Mouse (Mus musculus) mouse embryonic stem cell (cell line): ENCODE results near the gene Cx3cl1.

Experiments used
- in situ Hi-C, 2 experiments: fragments of 300-500 bp; cut with MboI; formaldehyde crosslinking; loops; 1 replicate in 1 of 2; 3 replicates in 1 of 2; pipeline ENCODE4 v1.14.3; 2019 to 2020; ENCODE audit warnings: low sequenced_read_pairs in 2 of 2, low pct_unique_long_range_greater_than_20kb in 1 of 2, mixed read lengths in 1 of 2; ENCODE audit not compliant: unreplicated experiment in 1 of 2

The Cx3cl1 gene

DNA sequence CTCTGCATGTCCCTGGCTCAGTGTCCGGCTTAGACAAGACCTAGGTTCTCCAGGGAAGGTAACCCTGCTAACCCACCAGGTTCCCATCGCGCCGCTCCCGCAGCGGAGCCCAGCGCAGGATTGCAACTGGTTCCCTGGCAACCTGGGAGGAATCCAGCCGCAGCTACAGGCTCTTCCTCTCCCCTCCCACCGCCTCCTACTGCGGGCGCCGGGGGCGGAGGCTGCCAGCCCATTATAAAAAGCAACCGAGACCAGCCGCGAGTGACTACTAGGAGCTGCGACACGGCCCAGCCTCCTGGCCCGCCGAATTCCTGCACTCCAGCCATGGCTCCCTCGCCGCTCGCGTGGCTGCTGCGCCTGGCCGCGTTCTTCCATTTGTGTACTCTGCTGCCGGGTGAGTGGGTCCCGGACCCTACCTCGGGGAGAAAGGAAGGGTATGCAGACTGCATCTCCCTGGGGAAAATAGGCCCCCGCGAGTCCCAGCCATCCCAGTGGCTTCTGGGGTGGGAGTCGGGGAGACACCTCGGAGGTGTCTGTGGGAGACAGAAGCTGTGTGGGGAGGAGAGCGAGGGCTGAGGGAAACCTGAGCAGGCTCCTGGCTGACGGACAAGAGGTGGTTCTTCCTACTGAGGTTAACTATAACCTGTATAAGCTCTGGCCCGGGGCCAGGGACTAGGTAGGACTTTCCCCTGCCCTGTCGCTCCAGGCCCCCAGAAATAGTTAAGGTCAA is at the start of gene Cx3cl1:
Gene Cx3cl1 (plus strand): TSS at position 69 of the 730 bp plus-strand sequence.
- in situ Hi-C loops = no loop called here

DNA sequence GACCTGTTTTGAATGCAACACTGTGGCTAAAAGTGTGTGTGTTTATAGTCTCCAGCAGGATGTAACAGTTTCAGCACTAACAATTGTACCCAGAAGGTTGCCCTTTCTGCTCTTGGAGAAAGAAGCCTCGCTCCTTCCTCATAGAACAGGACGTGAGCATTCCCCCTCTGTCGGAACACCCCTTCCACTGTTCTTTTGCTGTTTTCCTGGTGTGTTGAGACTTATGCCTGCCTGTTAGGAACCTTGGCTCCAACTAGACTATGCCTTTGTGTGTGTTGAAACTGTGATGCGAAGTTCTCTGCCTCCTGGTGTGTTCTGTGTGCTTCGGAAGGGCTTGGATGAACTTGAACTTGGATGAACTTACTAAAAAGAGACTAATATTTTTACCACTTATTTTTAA is 45.8 kb upstream of the Cx3cl1 start:
- in situ Hi-C loops = no loop called here

- in situ Hi-C loops = no loop called here
Observed at GRCm38 (mm10) chr8:94729301-94729700, 42.5 kb upstream of the Cx3cl1 start.

GRCm38 (mm10) chr8:94733821-94734465 is 37.9 kb upstream of the Cx3cl1 start:
- in situ Hi-C loops = no loop called here

- in situ Hi-C loops = no loop called here
Observed at GRCm38 (mm10) chr8:94734735-94735350, 37.0 kb upstream of the Cx3cl1 start.

DNA sequence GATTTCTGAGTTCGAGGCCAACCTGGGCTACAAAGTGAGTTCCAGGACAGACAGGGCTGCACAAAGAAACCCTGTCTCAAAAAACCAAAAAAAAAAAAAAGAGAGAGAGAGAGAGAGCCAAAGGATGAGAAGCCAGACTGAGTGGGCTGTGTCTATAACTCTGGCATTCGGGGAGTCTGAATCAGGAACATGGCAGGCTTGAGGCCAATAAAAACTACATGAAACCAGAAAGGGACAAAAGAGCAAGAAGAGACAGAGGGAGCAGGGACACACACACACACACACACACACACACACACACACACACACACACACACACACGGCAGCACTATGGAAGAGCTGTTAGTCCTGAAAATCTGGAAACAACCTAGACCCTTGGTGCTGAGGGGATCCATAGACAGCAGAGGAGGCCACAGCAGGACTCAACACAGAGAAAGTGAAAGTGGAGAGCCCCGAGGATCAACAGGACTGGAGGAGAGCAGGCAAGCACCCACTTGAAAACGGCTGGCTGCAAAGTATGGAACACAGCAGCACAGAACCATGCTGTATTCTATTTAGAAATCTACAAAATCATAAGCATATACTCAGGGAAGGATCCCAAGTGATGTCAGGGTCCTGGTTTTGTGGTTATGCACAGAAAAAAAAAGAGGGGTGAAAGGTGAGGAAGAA is 36.2 kb upstream of the Cx3cl1 start:
- in situ Hi-C loops = no loop called here

DNA sequence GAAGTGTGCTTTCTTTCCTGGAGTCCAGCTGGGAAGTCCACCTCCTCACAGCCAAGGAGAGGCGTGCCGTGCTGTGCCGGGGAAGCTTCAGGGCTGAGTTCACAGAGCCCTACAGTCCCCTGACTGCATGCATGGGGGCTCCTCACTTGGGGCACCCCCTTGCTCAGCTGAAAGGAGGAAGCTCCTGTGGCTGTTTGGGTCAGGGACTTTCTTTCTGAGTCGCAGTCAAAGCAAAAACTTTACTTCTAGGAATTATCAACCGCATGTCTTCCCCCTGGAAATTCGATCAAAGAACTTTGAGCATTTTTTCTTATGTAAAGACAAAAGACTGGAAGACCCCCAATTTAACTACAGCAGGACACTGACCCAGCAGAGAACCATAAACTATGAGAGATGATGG is 32.0 kb upstream of the Cx3cl1 start:
- in situ Hi-C loops = no loop called here

- in situ Hi-C loops = no loop called here
Observed at GRCm38 (mm10) chr8:94740591-94740990, 31.2 kb upstream of the Cx3cl1 start.

DNA sequence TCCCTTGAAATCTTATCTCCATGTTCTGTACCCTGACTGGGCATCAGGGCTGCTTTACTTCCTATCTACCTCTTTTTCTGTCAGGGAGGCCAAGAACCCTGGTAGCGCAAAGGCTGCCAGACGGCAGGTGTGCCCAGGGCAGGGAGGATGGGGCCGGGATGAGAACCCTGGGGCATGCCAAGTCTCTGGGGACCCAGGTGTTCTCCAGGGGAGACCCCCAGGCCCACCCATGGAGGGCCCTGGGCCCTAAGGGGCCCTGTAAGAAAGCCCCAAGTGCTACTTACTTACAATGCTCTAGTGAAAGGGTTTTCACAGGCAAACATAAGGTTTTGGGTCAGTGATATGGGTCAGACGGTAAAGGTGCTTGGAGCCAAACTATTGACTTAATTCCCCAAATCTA is 30.1 kb upstream of the Cx3cl1 start:
- in situ Hi-C loops = no loop called here

DNA sequence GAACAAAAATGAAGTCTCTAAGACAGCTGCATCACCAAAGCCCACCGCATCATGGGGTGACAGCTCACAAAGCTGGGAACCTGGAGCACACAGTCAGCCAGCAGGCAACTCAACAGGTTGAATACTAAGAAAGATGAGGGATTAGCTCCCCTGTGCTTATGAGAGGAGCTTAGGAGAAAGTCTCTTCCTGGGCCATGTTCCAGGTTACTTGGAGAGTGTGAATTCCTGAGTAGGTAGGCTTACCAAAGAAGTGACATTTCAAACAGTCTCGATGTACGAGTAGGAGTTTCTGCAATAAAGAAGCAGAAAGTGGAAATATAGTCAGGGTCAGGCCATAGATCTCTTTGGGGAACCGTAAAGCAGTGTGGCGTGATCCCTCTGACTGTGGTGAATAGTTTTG is 27.3 kb upstream of the Cx3cl1 start:
- in situ Hi-C loops = no loop called here

DNA sequence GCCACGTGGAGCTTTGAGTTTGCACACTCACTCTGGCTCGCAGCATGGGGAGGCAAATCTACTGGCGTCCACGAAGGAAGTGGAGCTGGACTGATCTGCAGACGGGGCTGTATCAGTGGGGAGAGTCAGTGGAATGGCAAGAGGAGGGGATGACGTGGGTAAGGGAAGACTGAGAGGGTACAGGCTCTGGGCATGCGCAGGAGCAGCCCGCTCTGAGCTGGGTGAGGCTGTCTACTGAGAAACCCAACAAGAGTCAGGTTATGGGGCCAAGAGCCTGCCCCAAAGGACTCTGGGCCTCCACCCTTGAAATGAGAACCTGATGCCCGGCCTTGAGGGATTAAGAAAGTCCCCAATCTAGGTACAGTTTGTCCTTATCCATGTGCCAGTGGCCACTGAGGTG is 26.8 kb upstream of the Cx3cl1 start:
- in situ Hi-C loops = no loop called here

DNA sequence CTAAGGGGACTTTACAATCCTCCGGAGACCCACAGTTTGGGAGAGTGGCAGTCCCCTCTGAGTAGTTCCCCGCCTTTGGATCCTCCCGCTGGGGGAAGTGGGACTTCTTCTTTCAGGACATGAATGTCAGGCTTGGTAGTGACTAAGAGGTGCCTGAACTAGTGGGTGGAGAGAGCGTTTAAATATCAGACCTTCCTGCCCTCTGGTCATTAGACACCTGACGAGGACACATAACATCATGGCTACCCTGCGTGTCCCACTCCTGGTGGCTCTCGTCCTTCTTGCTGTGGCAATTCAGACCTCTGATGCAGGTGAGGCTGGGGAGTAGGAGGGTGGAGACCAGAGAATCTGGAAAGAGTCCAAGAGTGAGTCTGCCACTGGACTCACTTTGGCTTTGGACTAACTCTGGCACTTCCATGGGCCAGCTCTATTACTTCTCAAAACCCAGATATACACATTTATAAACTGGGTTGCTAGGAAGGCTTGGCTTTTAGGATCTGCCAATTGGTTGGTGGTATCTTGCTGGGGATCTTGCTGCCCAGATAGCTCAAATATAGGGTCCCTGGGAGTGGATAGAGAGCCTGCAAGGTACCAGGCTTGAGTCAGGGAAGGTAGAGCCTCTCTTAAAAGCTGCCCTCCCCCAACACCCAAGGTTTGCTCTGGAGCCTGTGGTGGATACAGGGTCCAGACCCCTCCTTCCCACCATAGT is 26.2 kb upstream of the Cx3cl1 start, which contains the start of gene Ccl22:
Gene Ccl22 (plus strand): TSS at position 115 of the 709 bp plus-strand sequence.
- in situ Hi-C loops = no loop called here

GRCm38 (mm10) chr8:94746832-94747231 is 25.0 kb upstream of the Cx3cl1 start:
- in situ Hi-C loops = no loop called here

- in situ Hi-C loops = no loop called here
Observed at GRCm38 (mm10) chr8:94748363-94748762, 23.4 kb upstream of the Cx3cl1 start.

DNA sequence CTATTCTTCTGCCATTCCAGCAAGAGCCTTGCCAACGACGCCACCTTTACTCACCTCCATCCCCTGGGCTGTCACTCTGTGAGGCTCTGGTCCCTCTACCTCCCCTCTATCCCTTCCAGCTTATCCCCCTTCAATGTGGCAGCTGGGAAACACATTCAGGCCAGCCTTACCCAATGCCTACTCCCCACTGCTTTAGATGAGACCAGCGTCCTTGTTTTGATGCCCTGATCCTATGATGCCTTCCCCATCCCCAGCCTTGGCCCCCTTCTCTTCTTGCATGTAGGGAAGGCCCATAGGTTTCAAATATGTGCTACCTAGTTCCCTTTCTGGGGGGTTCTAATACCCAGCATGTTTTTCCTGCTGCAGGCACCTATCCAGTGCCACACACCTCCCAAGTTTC is 21.9 kb upstream of the Cx3cl1 start:
- in situ Hi-C loops = no loop called here

GRCm38 (mm10) chr8:94751023-94751849 is 20.6 kb upstream of the Cx3cl1 start:
- in situ Hi-C loops = no loop called here

GRCm38 (mm10) chr8:94754006-94754405 is 17.8 kb upstream of the Cx3cl1 start:
- in situ Hi-C loops = no loop called here

- in situ Hi-C loops = no loop called here
Observed at GRCm38 (mm10) chr8:94754486-94754885, 17.3 kb upstream of the Cx3cl1 start.
